Mouse (Mus musculus) spleen, embryonic (tissue): Measurements from ENCODE around the gene 2310057J18Rik.
"Not testable (repeated sequence)": the region's sequence is repeated elsewhere in the genome, so short reads cannot be mapped to it uniquely, and the experiment has no call there.

Experiments used
- CTCF ChIA-PET: fragments of 350-600 bp; sonication (Branson Sonifier 250); formaldehyde crosslinking; loops from one replicate; lab custom pipeline; 2022; lab: Charles Lee

Gene 2310057J18Rik

GRCm38 (mm10) chr10:28986203-28986602 is at the start of gene 2310057J18Rik:
2310057J18Rik (minus strand) TSS chr10:28986303.
- CTCF ChIA-PET = no interaction called here

DNA sequence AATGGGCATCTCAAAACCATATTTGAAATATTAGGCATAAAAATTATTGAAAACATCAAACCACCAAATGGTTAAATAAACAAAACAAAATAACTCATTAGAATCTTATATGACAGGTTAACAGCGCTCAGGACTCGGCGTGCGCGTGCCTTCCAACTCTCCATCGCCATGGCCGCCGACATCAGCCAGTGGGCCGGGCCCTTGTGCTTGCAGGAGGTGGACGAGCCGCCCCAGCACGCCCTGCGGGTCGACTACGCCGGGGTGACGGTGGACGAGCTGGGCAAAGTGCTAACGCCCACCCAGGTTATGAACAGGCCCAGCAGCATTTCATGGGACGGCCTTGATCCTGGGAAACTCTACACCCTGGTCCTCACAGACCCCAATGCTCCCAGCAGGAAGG is 43.9 kb upstream of the 2310057J18Rik start:
- CTCF ChIA-PET = not testable (repeated sequence)

DNA sequence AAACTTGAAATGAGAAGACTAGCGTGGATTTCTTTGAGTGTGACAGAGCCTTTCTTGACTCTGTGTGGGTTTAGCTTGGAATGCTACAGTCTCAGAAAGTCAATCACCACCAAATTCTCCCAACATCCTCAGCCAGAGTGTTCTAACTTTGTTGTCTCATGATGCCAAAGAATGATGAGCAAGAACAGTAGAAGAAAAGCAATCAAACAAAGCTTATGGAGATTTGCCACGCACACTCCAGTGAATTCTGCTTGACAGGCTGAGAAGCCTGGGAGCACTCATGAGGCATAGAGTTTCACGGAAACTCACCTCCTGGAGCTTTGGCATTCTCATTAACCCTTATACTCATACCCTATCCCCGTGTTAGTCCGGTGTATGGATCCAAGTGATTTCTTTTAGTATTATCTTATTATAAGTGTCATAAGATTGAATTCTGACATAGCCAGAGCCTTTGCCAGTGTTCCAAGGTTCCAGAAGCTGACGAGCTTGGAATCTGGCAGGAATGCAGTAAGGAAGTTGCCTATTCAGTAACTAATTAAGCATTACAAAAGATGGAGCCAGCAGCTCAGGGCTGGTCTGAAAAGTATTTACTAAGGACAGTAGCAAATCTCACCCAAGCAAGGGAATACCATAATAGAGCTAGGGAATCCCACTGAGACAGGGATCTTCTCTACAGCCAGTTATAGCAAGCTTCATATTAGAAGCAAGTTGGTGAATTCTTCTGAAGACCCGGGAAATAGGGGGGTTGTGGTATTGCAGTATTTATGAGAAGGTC is 33.6 kb upstream of the 2310057J18Rik start:
- CTCF ChIA-PET = no interaction called here

DNA sequence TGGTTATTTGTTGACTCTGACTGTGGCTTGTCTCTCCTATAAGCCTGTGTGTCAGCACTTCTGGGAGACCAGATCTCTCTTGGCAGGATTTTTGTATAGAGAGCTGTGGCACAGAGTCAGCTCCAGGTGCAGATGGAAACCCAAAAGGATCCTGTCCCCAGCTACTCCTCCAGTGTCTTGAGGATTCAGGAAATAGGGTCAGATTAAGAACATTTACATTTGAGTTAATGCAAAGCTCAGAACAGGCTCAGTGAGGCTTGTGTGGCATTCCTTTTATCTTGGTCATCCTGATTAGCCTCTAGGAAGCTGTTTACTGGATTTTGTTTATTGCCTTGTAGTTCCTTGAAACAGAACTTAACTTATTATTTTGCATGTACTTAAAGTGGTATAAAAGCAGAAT is 11.7 kb upstream of the 2310057J18Rik start:
- CTCF ChIA-PET = no interaction called here

DNA sequence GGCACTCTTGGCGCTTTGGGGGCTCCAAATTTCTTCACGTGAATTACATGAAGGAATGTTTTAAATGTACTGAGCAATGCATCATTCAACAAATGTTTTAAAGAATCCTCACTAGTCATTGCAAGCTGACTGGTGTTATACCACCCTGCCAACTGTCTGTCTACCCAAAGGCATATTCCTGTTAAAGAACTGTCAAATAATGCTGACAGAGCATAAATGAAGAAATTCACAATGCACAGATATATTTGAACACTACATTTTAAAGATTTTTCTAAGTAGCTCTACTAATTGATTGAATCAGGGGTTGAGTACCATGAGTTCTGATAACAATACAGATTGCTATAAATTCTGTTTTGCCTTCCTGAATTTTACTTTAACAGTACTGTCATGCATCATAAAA is 2.9 kb upstream of the 2310057J18Rik start:
- CTCF ChIA-PET = no interaction called here

- CTCF ChIA-PET = no interaction called here
Measured at GRCm38 (mm10) chr10:28968189-28968588, 17.9 kb downstream of the 2310057J18Rik start.

GRCm38 (mm10) chr10:28955138-28955537 is 31.0 kb downstream of the 2310057J18Rik start:
- CTCF ChIA-PET = no interaction called here

DNA sequence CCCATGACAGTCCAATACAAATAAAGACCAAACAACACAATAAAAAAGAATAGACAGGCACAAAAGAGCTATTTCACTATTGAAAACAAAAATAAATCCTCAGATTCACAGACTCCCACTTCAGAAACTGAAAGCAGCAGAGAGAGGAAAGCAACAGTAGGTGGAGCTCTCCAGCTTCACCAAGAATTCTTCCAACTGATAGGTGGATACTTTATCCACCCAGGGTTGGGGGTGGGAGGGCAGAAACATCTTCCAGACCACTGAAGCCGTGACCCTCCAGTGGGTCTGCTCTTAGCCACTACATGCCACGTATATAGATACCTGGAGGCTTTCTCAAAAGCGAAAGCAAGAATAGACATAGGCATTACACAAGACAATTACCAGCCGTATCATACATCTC is 31.6 kb downstream of the 2310057J18Rik start:
- CTCF ChIA-PET = no interaction called here
